Mouse (Mus musculus) intestine, embryonic 14.5 days (tissue): ENCODE measurements around the gene Olfr851. TPM values are rescaled to one million over a fixed set of nuclear protein-coding genes. Genes with fewer than 3 reads are reported as not detected.

ENCODE experiments used
- ATAC-seq: fragments of 200-750 bp; cut with Nextera tagmentation; replicated peaks from 2 replicates; pipeline ENCODE4 v1.8.0; 2017; ENCODE audit warnings: low read depth, moderate number of reproducible peaks, moderate TSS enrichment, moderate library complexity; ENCODE audit not compliant: low FRiP score, low TSS enrichment
- DNase-seq: peaks from one replicate; pipeline ENCODE4 v3.0.0-alpha.2; 2018; ENCODE audit warnings: low spot score
- H3K27ac ChIP-seq: fragments of 300-500 bp; sonication (generic); 2 replicates; pipeline ENCODE4 v1.5.1; 2014; ENCODE audit warnings: low read depth, mild to moderate bottlenecking, control low read depth
- H3K27me3 ChIP-seq: fragments of 300-500 bp; sonication (generic); replicated peaks from 2 replicates; pipeline ENCODE4 v1.6.1; 2014; ENCODE audit warnings: low read length, control low read depth; ENCODE audit not compliant: control insufficient read depth, insufficient read depth
- H3K36me3 ChIP-seq: fragments of 300-500 bp; sonication (generic); 2 replicates; pipeline ENCODE4 v1.6.1; 2014; ENCODE audit warnings: low read length, control low read depth; ENCODE audit not compliant: control insufficient read depth, insufficient read depth
- H3K4me1 ChIP-seq: fragments of 300-500 bp; sonication (generic); replicated peaks from 2 replicates; pipeline ENCODE4 v1.6.1; 2014; ENCODE audit warnings: low read length, control low read depth, mixed read lengths; ENCODE audit not compliant: control insufficient read depth, insufficient read depth
- H3K4me2 ChIP-seq: fragments of 300-500 bp; sonication (generic); 2 replicates; pipeline ENCODE4 v1.6.1; 2014; ENCODE audit warnings: low read length
- H3K4me3 ChIP-seq: fragments of 300-500 bp; sonication (generic); 2 replicates; pipeline ENCODE4 v1.5.1; 2014; ENCODE audit warnings: low read depth, low read length, control low read depth, mixed read lengths
- H3K9ac ChIP-seq: fragments of 300-500 bp; sonication (generic); 2 replicates; pipeline ENCODE4 v1.6.1; 2014; ENCODE audit warnings: mild to moderate bottlenecking, low read length
- H3K9me3 ChIP-seq: fragments of 300-500 bp; sonication (generic); 2 replicates; pipeline ENCODE4 v1.6.1; 2016; ENCODE audit warnings: low read length, control low read depth; ENCODE audit not compliant: control insufficient read depth
- WGBS: fragments of 180-500 bp; shearing (Covaris S2); extraction: QIAGEN DNeasy Blood & Tissue Kit; methylation state at CpG from one replicate; pipeline ENCODE4 v1.1.7; 2014; 5-methylcytosine and 5-hydroxymethylcytosine counted together
- polyA plus RNA-seq: library from polyadenylated mRNA; unstranded; fragments of >200 nt; fragmentation: Nextera tagmentation; extraction: Ambion mirVana; gene quantifications from 2 replicates; pipeline ENCODE4 v1.2.1, GENCODE M21; 2014

Gene Olfr851
- polyA plus RNA-seq, result not detected in 2 replicates

DNA sequence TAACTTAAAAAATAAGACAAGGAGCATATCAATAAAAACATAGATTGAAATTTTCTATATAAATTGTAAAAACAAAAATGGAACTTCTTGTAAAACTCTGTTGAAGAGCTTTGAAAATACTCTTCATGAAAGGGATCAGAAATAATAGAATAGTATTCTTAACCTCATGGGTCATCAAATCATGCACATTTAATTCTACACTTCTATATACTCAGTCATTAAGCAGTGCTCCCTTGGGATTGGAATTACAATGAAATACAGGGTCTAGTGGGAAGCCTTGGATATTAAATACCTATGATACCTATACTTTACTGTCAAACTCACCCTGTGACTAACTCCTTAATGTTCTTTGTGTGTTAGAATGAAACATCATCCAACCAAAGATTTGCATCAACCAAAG is at the start of gene Olfr851:
Gene Olfr851 (plus strand): TSS at position 301 of the 400 bp plus-strand sequence.
- H3K9me3 ChIP-seq, result 0 out of 2 replicates have a peak, but pooled peaks cover 5% of the 10 kb centered on the region
- H3K4me3 ChIP-seq, result no peak within 1 kb of the TSS
- no peak for ATAC-seq
- H3K4me2 ChIP-seq, result no peak within 1 kb of the TSS
- H3K27me3 ChIP-seq, result no peaks in the 10 kb centered on the region
- no peaks in the 10 kb centered on the region for H3K36me3 ChIP-seq
- no peak within 1 kb of the TSS for H3K9ac ChIP-seq
- H3K4me1 ChIP-seq, result no peaks in the 10 kb centered on the region
- H3K27ac ChIP-seq, result no peak within 1 kb of the TSS
- no peak for DNase-seq

- H3K4me3 ChIP-seq, result no peak within 1 kb of the TSS
- H3K4me2 ChIP-seq, result no peak within 1 kb of the TSS
- no peak within 1 kb of the TSS for H3K9ac ChIP-seq
- DNase-seq, result no peak
- ATAC-seq, result no peak
- no peak within 1 kb of the TSS for H3K27ac ChIP-seq
- no peaks in the 10 kb centered on the region for H3K4me1 ChIP-seq
- H3K27me3 ChIP-seq, result no peaks in the 10 kb centered on the region
- H3K9me3 ChIP-seq, result 0 out of 2 replicates have a peak, but pooled peaks cover 3% of the 10 kb centered on the region
- no peaks in the 10 kb centered on the region for H3K36me3 ChIP-seq
Observed at GRCm38 (mm10) chr9:19478148-19478547, 14.9 kb upstream of the Olfr851 start, which contains the start of gene Olfr850. TSS of gene Olfr850 (minus strand) at chr9:19478248.

- WGBS, result 81% methylated on average over 1 of the region's 1 CpGs
- ATAC-seq, result no peak
- Histone ChIP-seq H3K4me2 (no peak within 1 kb of the TSS), H3K9ac (no peak within 1 kb of the TSS), H3K4me3 (no peak within 1 kb of the TSS), H3K4me1 (no peaks in the 10 kb centered on the region), H3K27ac (no peak within 1 kb of the TSS), H3K27me3 (no peaks in the 10 kb centered on the region), H3K9me3 (no peaks in the 10 kb centered on the region), H3K36me3 (no peaks in the 10 kb centered on the region)
- DNase-seq, result no peak
Observed at GRCm38 (mm10) chr9:19540976-19541375, 47.9 kb downstream of the Olfr851 start, which contains the start of gene Olfr853. TSS of gene Olfr853 (minus strand) at chr9:19541076.

Other genes with a start within 250 kb of the Olfr851 start
- not detected in 2 replicates for gene Olfr843, start 241.3 kb upstream of the Olfr851 start, polyA plus RNA-seq
- not detected in 2 replicates for gene Olfr844, start 176.9 kb upstream of the Olfr851 start, polyA plus RNA-seq
- not detected in 2 replicates for gene Olfr845, start 156.8 kb upstream of the Olfr851 start, polyA plus RNA-seq
- gene Olfr846, start 129.3 kb upstream of the Olfr851 start, polyA plus RNA-seq, result not detected in 2 replicates
- gene Olfr847, start 114.6 kb upstream of the Olfr851 start, polyA plus RNA-seq, result not detected in 2 replicates
- not detected in 2 replicates for gene Olfr849, start 53.0 kb upstream of the Olfr851 start, polyA plus RNA-seq
- gene Olfr850, start 15.0 kb upstream of the Olfr851 start, polyA plus RNA-seq, result not detected in 2 replicates
- not detected in 2 replicates for gene Olfr853, start 47.8 kb downstream of the Olfr851 start, polyA plus RNA-seq
- gene Olfr854, start 74.1 kb downstream of the Olfr851 start, polyA plus RNA-seq, result not detected in 2 replicates
- gene Olfr855, start 89.3 kb downstream of the Olfr851 start, polyA plus RNA-seq, result not detected in 2 replicates
- gene Zfp317, start 128.8 kb downstream of the Olfr851 start, polyA plus RNA-seq, result 29.7 and 34.3 TPM in 2 replicates
- gene Olfr857, start 216.1 kb downstream of the Olfr851 start, polyA plus RNA-seq, result not detected in 2 replicates